Comparison of ENCODE assay signal across 8 mouse cellular contexts in the genomic region with DNA sequence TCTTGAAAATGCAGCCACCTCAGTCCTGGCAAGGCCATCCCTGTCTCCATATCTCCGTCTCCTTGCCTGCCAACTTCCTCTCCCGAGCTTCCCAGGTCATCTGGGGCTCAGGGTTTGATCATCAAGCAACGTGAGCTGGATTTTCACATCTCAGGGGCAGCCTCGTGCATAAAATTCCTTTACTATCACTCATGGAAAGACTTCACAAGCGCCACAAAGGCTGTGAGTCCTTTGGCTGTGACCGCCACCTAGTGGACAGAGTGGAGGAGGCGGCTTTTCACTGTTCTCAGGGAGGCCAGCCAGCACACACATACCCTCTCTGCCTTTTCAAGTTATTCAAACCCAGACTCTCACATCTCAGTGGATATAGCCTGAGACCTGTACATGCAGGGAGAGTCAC. TPM values are rescaled to one million over a fixed set of nuclear protein-coding genes. Genes with fewer than 3 reads are reported as not detected.
DNase-seq lines count a peak whose midpoint lies in the region; ATAC-seq lines count a peak whose summit lies in the region.

No protein-coding gene starts in this region.

- no peak overlapping the region for H3K4me2 ChIP-seq in hindbrain, embryonic 14.5 days (replicated peaks)

- no peaks in the 10 kb centered on the region for H3K27me3 ChIP-seq in hindbrain, embryonic 14.5 days (ENCODE audit: control insufficient read depth, insufficient read depth, low read length)

- DNase-seq in R1 (ENCODE audit: low read depth, low spot score), result peak; percentile 81
- DNase-seq in cerebellum, postnatal 14 days, result peak; percentile 93 to 96
- peak; percentile 81 to 88 for DNase-seq in frontal cortex, postnatal 36 days (ENCODE audit: low spot score in 2 of 2)
- peak; percentile 94 for DNase-seq in hindbrain, embryonic 14.5 days (ENCODE audit: low spot score)
- DNase-seq in left cerebral cortex, adult 18-20 months (ENCODE audit: low spot score in 2 of 2), result peak; percentile 83 to 90
- DNase-seq in right cerebral cortex, postnatal 25 days, result peak; percentile 71
- peak; percentile 75 for DNase-seq in yolk sac, embryonic 10.5 days (ENCODE audit: low spot score)

- ATAC-seq in hindbrain, embryonic 14.5 days (ENCODE audit: low FRiP score), result peak; percentile 71; the same call in 1 of the 2 replicates
- ATAC-seq in megakaryocyte-erythroid progenitor cell, adult 5-6 weeks (replicated peaks; ENCODE audit: low FRiP score, low TSS enrichment, poor library complexity, severe bottlenecking), result 0 out of 2 replicates have a peak, but pooled peaks have one; percentile 46

- 12% methylated on average over 7 of the region's 7 CpGs for WGBS in hindbrain, embryonic 14.5 days

- H3K9ac ChIP-seq in hindbrain, embryonic 14.5 days, result no peak overlapping the region

- H3K4me3 ChIP-seq in hindbrain, embryonic 14.5 days (replicated peaks; ENCODE audit: low read length), result no peak overlapping the region

- no peaks in the 10 kb centered on the region for H3K4me1 ChIP-seq in hindbrain, embryonic 14.5 days (replicated peaks; ENCODE audit: control insufficient read depth, insufficient read depth, low read length)

- no peak overlapping the region for H3K27ac ChIP-seq in hindbrain, embryonic 14.5 days

- no peaks in the 10 kb centered on the region for H3K9me3 ChIP-seq in hindbrain, embryonic 14.5 days (ENCODE audit: control insufficient read depth, low read length)

- H3K36me3 ChIP-seq in hindbrain, embryonic 14.5 days (replicated peaks; ENCODE audit: control insufficient read depth, insufficient read depth), result peaks cover 70% of the 10 kb centered on the region

RNA-seq across cellular contexts. Expression of gene Ssh1, which starts 39.3 kb away (rescaled TPM):
- 17.8 and 19.4 TPM in 2 replicates for polyA plus RNA-seq in hindbrain, embryonic 14.5 days (2014; fragmentation: Nextera tagmentation; extraction: Ambion mirVana)
- total RNA-seq in left cerebral cortex, adult 18-20 months (2021), result 10 to 100 TPM; 24.3 to 27.1 TPM
- 12.5 and 20.6 TPM in 2 replicates for total RNA-seq in megakaryocyte-erythroid progenitor cell, adult 5-6 weeks (2014; fragmentation: Nextera tagmentation)
- 3.7 and 5.1 TPM in 2 replicates for total RNA-seq in megakaryocyte-erythroid progenitor cell, adult 5-6 weeks (2017)

RNA-seq across cellular contexts. Expression of gene Coro1c, which starts 45.9 kb away (rescaled TPM):
- polyA plus RNA-seq in hindbrain, embryonic 14.5 days (2014; fragmentation: Nextera tagmentation; extraction: Ambion mirVana), result 172 and 177 TPM in 2 replicates
- total RNA-seq in left cerebral cortex, adult 18-20 months (2021), result 10 to 100 TPM; 86.7 to 88.5 TPM
- total RNA-seq in megakaryocyte-erythroid progenitor cell, adult 5-6 weeks (2014; fragmentation: Nextera tagmentation), result 56.5 and 80.4 TPM in 2 replicates
- 75.7 and 78.0 TPM in 2 replicates for total RNA-seq in megakaryocyte-erythroid progenitor cell, adult 5-6 weeks (2017)

RNA-seq across cellular contexts. Expression of gene Dao, which starts 49.1 kb away (rescaled TPM):
- not detected in 2 replicates for polyA plus RNA-seq in hindbrain, embryonic 14.5 days (2014; fragmentation: Nextera tagmentation; extraction: Ambion mirVana)
- total RNA-seq in left cerebral cortex, adult 18-20 months (2021), result not detected
- total RNA-seq in megakaryocyte-erythroid progenitor cell, adult 5-6 weeks (2014; fragmentation: Nextera tagmentation), result not detected in 2 replicates
- not detected in 2 replicates for total RNA-seq in megakaryocyte-erythroid progenitor cell, adult 5-6 weeks (2017)
